Mouse (Mus musculus) heart, embryonic 12.5 days (tissue): ENCODE results near the gene Hist1h3g. TPM values are rescaled to one million over a fixed set of nuclear protein-coding genes. Genes with fewer than 3 reads are reported as not detected.

Source experiments
- ATAC-seq: fragments of 200-750 bp; cut with Nextera tagmentation; 2 replicates; pipeline ENCODE4 v1.8.0; 2017; ENCODE audit warnings: moderate TSS enrichment, moderate library complexity; ENCODE audit not compliant: insufficient number of reproducible peaks, low FRiP score
- H3K27ac ChIP-seq: fragments of 300-500 bp; sonication (generic); 2 replicates; pipeline ENCODE4 v1.5.1; 2016; ENCODE audit warnings: mild to moderate bottlenecking, moderate library complexity; ENCODE audit not compliant: poor library complexity, severe bottlenecking
- H3K27me3 ChIP-seq: fragments of 300-500 bp; sonication (generic); replicated peaks from 2 replicates; pipeline ENCODE4 v1.6.1; 2016; ENCODE audit warnings: mild to moderate bottlenecking, moderate library complexity
- H3K36me3 ChIP-seq: fragments of 300-500 bp; sonication (generic); 2 replicates; pipeline ENCODE4 v1.6.1; 2016; ENCODE audit warnings: mild to moderate bottlenecking, moderate library complexity
- H3K4me1 ChIP-seq: fragments of 300-500 bp; sonication (generic); replicated peaks from 2 replicates; pipeline ENCODE4 v1.6.1; 2016; ENCODE audit warnings: mild to moderate bottlenecking
- H3K4me2 ChIP-seq: fragments of 300-500 bp; sonication (generic); 2 replicates; pipeline ENCODE4 v1.6.1; 2016; ENCODE audit warnings: mild to moderate bottlenecking, moderate library complexity
- H3K4me3 ChIP-seq: fragments of 300-500 bp; sonication (generic); 2 replicates; pipeline ENCODE4 v1.5.1; 2016; ENCODE audit warnings: mild to moderate bottlenecking
- H3K9ac ChIP-seq: fragments of 300-500 bp; sonication (generic); 2 replicates; pipeline ENCODE4 v1.6.1; 2016; ENCODE audit warnings: mild to moderate bottlenecking, moderate library complexity
- H3K9me3 ChIP-seq: fragments of 300-500 bp; sonication (generic); replicated peaks from 2 replicates; pipeline ENCODE4 v1.6.1; 2016; ENCODE audit warnings: mild to moderate bottlenecking, moderate library complexity
- whole genome bisulfite sequencing: fragments of 180-500 bp; shearing (Covaris S2); methylation state at CpG from one replicate; pipeline ENCODE4 v1.1.7; 2016; 5-methylcytosine and 5-hydroxymethylcytosine counted together
- polyA plus RNA-seq: library from polyadenylated mRNA; unstranded; fragments of >200 nt; fragmentation: Nextera tagmentation; extraction: Ambion mirVana; gene quantifications from 2 replicates; pipeline ENCODE4 v1.2.1, GENCODE M21; 2016

The Hist1h3g gene
- polyA plus RNA-seq, 1 experiment from 2014 or later: 4.0 TPM

GRCm38 (mm10) chr13:23516822-23517602 is 18.2 kb upstream of the Hist1h3g start:
- Histone ChIP-seq H3K27ac (peak overlapping the region; percentile 70), H3K4me3 (peak overlapping the region; percentile 59), H3K9me3 (no peaks in the 10 kb centered on the region), H3K36me3 (no peaks in the 10 kb centered on the region), H3K9ac (no peak overlapping the region), H3K27me3 (no peaks in the 10 kb centered on the region), H3K4me1 (0 out of 2 replicates have a peak, but pooled peaks cover 8% of the 10 kb centered on the region), H3K4me2 (peak overlapping the region; percentile 80)
- ATAC-seq: peak; percentile 60
- WGBS: under 1% methylated on average over 19 of the region's 19 CpGs

- H3K36me3 ChIP-seq: no peaks in the 10 kb centered on the region
- peak; percentile 86 for ATAC-seq
- H3K27ac ChIP-seq: peak overlapping the region; percentile 70
- H3K4me1 ChIP-seq: 0 out of 2 replicates have a peak, but pooled peaks cover 8% of the 10 kb centered on the region
- peak overlapping the region; percentile 80 for H3K4me2 ChIP-seq
- peak overlapping the region; percentile 48; the same call in 1 of the 2 replicates for H3K9ac ChIP-seq
- no peaks in the 10 kb centered on the region for H3K27me3 ChIP-seq
- under 1% methylated on average over 27 of the region's 27 CpGs for WGBS
- H3K9me3 ChIP-seq: no peaks in the 10 kb centered on the region
- peak overlapping the region; percentile 59 for H3K4me3 ChIP-seq
Measured at GRCm38 (mm10) chr13:23517603-23518294, 17.5 kb upstream of the Hist1h3g start.

GRCm38 (mm10) chr13:23518295-23518603 is 17.0 kb upstream of the Hist1h3g start:
- no peak overlapping the region for H3K27ac ChIP-seq

GRCm38 (mm10) chr13:23518885-23519284 is 16.3 kb upstream of the Hist1h3g start:
- Histone ChIP-seq H3K4me3 (peak overlapping the region; percentile 49), H3K27me3 (no peaks in the 10 kb centered on the region), H3K4me1 (0 out of 2 replicates have a peak, but pooled peaks cover 8% of the 10 kb centered on the region), H3K9ac (0 out of 2 replicates have a peak overlapping the region, but pooled peaks have one; percentile 45), H3K4me2 (peak overlapping the region; percentile 66), H3K36me3 (no peaks in the 10 kb centered on the region), H3K9me3 (no peaks in the 10 kb centered on the region), H3K27ac (peak overlapping the region; percentile 43; the same call in 1 of the 2 replicates)
- peak; percentile 58; the same call in 1 of the 2 replicates for ATAC-seq
- WGBS: 1% methylated on average over 6 of the region's 6 CpGs

More at GRCm38 (mm10) chr13:23518295-23518603, 17.0 kb upstream of the Hist1h3g start:
- no peaks in the 10 kb centered on the region for H3K27me3 ChIP-seq
- H3K4me1 ChIP-seq: 0 out of 2 replicates have a peak, but pooled peaks cover 8% of the 10 kb centered on the region
- H3K9me3 ChIP-seq: no peaks in the 10 kb centered on the region
- peak overlapping the region; percentile 80 for H3K4me2 ChIP-seq
- H3K36me3 ChIP-seq: no peaks in the 10 kb centered on the region
- ATAC-seq: no peak
- peak overlapping the region; percentile 48; the same call in 1 of the 2 replicates for H3K9ac ChIP-seq
- WGBS: under 1% methylated on average over 6 of the region's 6 CpGs
- peak overlapping the region; percentile 59 for H3K4me3 ChIP-seq

GRCm38 (mm10) chr13:23519416-23519815 is 15.8 kb upstream of the Hist1h3g start:
- H3K4me3 ChIP-seq: peak overlapping the region; percentile 49

GRCm38 (mm10) chr13:23521703-23522102 is 13.5 kb upstream of the Hist1h3g start:
- Histone ChIP-seq H3K4me2 (peak overlapping the region; percentile 48), H3K9me3 (no peaks in the 10 kb centered on the region), H3K9ac (no peak overlapping the region), H3K27me3 (no peaks in the 10 kb centered on the region), H3K27ac (no peak overlapping the region), H3K4me3 (peak overlapping the region; percentile 12; the same call in 1 of the 2 replicates), H3K36me3 (no peaks in the 10 kb centered on the region), H3K4me1 (peaks cover 9% of the 10 kb centered on the region)
- ATAC-seq: 0 out of 2 replicates have a peak, but pooled peaks have one; percentile 44
- 3% methylated on average over 14 of the region's 14 CpGs for WGBS

More at GRCm38 (mm10) chr13:23519416-23519815, 15.8 kb upstream of the Hist1h3g start:
- Histone ChIP-seq H3K9ac (0 out of 2 replicates have a peak overlapping the region, but pooled peaks have one; percentile 45), H3K27me3 (no peaks in the 10 kb centered on the region), H3K4me1 (0 out of 2 replicates have a peak, but pooled peaks cover 8% of the 10 kb centered on the region), H3K36me3 (no peaks in the 10 kb centered on the region), H3K4me2 (peak overlapping the region; percentile 66), H3K9me3 (no peaks in the 10 kb centered on the region), H3K27ac (peak overlapping the region; percentile 43; the same call in 1 of the 2 replicates)
- peak; percentile 22; the same call in 1 of the 2 replicates for ATAC-seq
- under 1% methylated on average over 10 of the region's 10 CpGs for WGBS

- ATAC-seq: no peak
- no peak overlapping the region for H3K27ac ChIP-seq
- H3K4me1 ChIP-seq: peaks cover 16% of the 10 kb centered on the region
- WGBS: 47% methylated on average over 5 of the region's 5 CpGs
- H3K36me3 ChIP-seq: no peaks in the 10 kb centered on the region
- H3K27me3 ChIP-seq: no peaks in the 10 kb centered on the region
- no peak overlapping the region for H3K4me3 ChIP-seq
- no peaks in the 10 kb centered on the region for H3K9me3 ChIP-seq
- no peak overlapping the region for H3K4me2 ChIP-seq
- no peak overlapping the region for H3K9ac ChIP-seq
Measured at GRCm38 (mm10) chr13:23523976-23524375, 11.2 kb upstream of the Hist1h3g start.

GRCm38 (mm10) chr13:23524654-23525053 is 10.6 kb upstream of the Hist1h3g start:
- Histone ChIP-seq H3K36me3 (no peaks in the 10 kb centered on the region), H3K27ac (no peak overlapping the region), H3K4me3 (no peak overlapping the region), H3K27me3 (no peaks in the 10 kb centered on the region), H3K9me3 (no peaks in the 10 kb centered on the region), H3K4me2 (no peak overlapping the region), H3K4me1 (peaks cover 18% of the 10 kb centered on the region), H3K9ac (no peak overlapping the region)
- ATAC-seq: no peak
- 9% methylated on average over 5 of the region's 5 CpGs for WGBS

GRCm38 (mm10) chr13:23525901-23526300 is 9.3 kb upstream of the Hist1h3g start:
- Histone ChIP-seq H3K27me3 (no peaks in the 10 kb centered on the region), H3K27ac (no peak overlapping the region), H3K4me2 (peak overlapping the region; percentile 65), H3K9me3 (no peaks in the 10 kb centered on the region), H3K9ac (no peak overlapping the region), H3K4me3 (peak overlapping the region; percentile 51), H3K4me1 (peaks cover 15% of the 10 kb centered on the region), H3K36me3 (no peaks in the 10 kb centered on the region)
- no peak for ATAC-seq
- WGBS: 1% methylated on average over 10 of the region's 10 CpGs

GRCm38 (mm10) chr13:23526312-23526711 is 8.9 kb upstream of the Hist1h3g start:
- Histone ChIP-seq H3K4me3 (peak overlapping the region; percentile 51), H3K9me3 (no peaks in the 10 kb centered on the region), H3K9ac (peak overlapping the region; percentile 67), H3K36me3 (no peaks in the 10 kb centered on the region), H3K4me1 (peaks cover 15% of the 10 kb centered on the region), H3K27ac (no peak overlapping the region), H3K4me2 (peak overlapping the region; percentile 65), H3K27me3 (no peaks in the 10 kb centered on the region)
- under 1% methylated on average over 17 of the region's 17 CpGs for WGBS
- 0 out of 2 replicates have a peak, but pooled peaks have one; percentile 49 for ATAC-seq

GRCm38 (mm10) chr13:23529005-23529404 is 6.2 kb upstream of the Hist1h3g start:
- Histone ChIP-seq H3K9ac (peak overlapping the region; percentile 7; the same call in 1 of the 2 replicates), H3K4me2 (peak overlapping the region; percentile 38), H3K4me3 (no peak overlapping the region), H3K4me1 (peaks cover 25% of the 10 kb centered on the region), H3K27ac (peak overlapping the region; percentile 57), H3K36me3 (no peaks in the 10 kb centered on the region), H3K9me3 (no peaks in the 10 kb centered on the region), H3K27me3 (no peaks in the 10 kb centered on the region)
- 84% methylated on average over 5 of the region's 5 CpGs for WGBS
- ATAC-seq: no peak
